Mouse (Mus musculus) embryo, embryonic 9.5 days (tissue): Measurements from ENCODE around the gene C130032M10Rik.
"Not testable (repeated sequence)": the region's sequence is repeated elsewhere in the genome, so short reads cannot be mapped to it uniquely, and the experiment has no call there.

ENCODE experiments used
- DNase-seq: peaks from one replicate; pipeline ENCODE4 v3.0.0-alpha.2; 2017; ENCODE audit errors: extremely low spot score

C130032M10Rik gene

DNA sequence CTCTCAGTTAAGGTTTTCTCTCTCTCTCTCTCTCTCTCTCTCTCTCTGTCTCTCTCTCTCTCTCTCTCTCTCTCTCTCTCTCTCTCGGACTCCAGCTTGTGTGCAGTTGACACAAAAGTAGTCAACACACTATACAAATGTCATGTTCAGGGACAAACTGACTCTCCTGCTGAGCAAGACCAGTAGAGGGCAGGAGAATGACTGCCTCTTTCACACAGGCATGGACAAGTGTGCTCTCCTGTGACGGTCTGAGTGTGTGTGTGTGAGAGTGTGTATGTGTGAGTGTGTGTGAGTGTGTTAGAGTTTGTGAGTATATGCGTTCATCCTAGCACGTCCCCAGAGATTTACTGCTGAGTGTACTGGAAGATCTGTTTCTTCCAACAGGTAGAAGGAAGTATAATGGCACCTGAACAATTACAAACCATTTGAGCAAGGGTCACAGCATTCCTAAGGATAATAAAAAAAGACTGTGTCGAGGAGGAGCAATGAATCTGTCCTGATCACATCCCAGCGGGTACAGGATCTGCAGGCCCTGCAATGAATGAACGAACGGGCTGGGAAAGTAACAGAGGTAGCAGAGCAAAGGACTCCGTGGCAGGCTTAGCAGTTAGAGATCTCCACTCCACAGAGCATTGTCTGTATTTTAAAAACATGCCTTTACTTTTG, 3.4 kb downstream of the C130032M10Rik start:
- DNase-seq = no peak

- DNase-seq = not testable (repeated sequence)
Measured at GRCm38 (mm10) chr9:114520529-114520928, 5.0 kb downstream of the C130032M10Rik start.

DNA sequence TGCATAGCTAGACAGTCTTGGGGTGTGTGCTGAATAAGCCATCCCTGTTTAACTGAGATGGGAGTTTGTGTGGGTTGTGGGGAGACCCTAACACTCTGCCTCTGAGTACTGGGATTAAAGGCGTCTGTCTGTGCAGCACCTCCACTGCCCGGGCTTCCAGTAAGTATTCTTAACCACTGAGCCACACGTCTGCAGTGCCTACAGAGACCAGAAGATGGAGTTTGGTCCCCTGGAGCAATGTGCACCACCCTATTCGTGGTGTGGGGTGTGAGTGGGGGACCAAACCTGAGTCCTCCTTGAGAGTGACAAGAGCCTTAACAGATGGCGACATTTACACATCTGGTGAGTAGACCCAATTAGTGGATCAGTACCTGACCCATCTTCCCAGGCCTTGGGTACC, 6.5 kb downstream of the C130032M10Rik start:
- no peak for DNase-seq

DNA sequence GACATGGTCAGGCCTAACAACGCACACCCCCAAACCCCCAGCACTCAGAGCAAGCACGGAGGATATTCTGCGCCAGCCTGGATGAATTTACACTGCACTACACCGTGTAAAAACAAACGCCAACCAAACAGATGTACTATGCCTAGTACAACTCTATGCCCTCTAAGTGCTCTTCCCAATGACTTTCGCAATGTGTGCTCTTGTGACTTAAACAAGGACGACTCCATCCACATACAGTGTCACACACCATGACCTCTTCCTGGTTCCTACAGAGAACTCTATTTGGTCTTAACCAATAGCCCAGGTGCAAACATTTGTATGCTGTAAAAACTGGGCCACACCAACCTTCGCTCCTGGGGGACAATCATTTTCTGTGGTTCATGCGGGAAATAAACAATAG, 7.0 kb downstream of the C130032M10Rik start:
- DNase-seq = no peak

DNA sequence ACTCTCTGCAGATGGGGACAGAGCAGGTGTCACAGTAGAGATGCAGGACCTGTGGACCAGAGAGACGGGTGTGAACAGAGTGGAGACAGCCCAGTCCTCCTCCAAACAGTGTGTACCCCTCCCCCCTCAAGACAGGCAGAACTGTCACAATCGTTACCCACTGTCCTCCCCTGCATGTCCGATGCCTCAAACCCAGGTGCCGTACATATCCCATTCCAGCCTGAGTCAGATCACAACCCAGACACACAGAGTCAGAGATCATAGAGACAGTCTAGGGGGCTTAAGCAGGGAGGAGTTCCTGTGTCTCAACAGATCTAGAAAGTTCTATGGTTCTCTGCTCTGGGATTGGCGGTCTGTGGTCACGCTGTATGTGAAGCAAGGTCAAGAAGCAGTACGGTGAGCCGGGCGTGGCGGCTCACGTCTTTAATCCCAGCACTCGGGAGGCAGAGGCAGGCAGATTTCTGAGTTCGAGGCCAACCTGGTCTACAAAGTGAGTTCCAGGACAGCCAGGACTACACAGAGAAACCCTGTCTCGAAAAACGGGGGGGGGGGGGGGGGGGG, 9.7 kb downstream of the C130032M10Rik start:
- DNase-seq = no peak

DNA sequence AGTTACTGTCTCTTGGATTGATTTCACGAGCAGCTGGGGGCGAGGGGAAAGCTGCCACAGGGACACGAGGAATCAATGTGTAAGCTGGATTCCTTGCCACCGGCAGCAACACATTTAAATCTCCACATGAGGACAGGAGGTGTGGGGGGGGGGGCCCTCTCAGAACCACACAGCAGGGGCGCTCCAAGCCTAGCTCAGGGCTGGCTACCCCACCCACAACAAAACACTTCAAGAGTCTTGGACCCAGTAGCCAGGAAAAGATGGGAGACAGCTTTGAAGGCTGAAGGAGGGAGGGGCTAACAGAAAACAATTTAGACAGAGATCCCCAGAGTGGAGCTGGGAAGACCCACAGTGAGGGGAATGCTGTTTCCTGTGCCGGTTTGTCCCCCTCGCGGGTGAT, 10.4 kb downstream of the C130032M10Rik start:
- no peak for DNase-seq

DNA sequence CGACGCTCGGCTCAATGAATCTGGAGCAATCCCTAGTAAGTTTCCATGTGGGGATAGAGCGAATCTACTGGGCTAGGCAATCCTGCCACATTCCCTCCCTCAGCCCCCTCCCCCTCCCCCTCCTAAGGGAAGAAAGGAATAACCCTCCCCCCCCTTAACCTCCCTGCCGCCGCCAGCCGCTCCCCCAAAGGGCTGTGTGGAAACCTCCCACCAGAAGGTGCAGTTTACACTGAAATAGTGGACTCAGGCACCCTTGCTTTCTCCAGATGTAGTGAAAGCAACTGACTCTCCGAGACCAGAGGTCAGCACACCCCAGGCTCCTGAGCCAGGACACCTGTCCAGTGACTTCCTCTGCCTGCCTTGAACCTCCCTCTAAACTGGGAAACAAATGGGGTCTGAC, 11.1 kb downstream of the C130032M10Rik start:
- peak; percentile 75 for DNase-seq

- peak; percentile 87 for DNase-seq
Measured at GRCm38 (mm10) chr9:114527085-114527484, 11.6 kb downstream of the C130032M10Rik start.

GRCm38 (mm10) chr9:114527992-114528679, 12.6 kb downstream of the C130032M10Rik start:
- peak; percentile 95 for DNase-seq

DNA sequence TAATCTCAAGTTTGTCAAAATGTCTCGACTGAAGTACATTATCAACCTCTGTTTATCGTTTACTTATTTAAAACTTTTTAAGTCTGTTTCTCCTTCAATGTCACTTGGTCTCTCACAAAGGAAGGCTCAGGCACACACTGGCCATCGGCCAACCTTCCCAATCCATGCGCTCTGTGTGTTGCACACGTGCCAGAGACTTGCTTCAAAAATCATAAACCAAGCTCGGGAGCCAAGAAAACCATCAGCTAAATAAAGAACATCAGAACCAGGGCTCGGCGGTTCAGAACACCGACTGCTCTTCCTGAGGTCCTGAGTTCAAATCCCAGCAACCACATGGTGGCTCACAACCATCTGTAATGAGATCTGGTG, 13.2 kb downstream of the C130032M10Rik start:
- no peak for DNase-seq

- no peak for DNase-seq
Measured at GRCm38 (mm10) chr9:114531276-114531675, 15.8 kb downstream of the C130032M10Rik start.

GRCm38 (mm10) chr9:114533848-114534247, 18.4 kb downstream of the C130032M10Rik start:
- no peak for DNase-seq

- no peak for DNase-seq
Measured at GRCm38 (mm10) chr9:114534747-114535517, 19.4 kb downstream of the C130032M10Rik start.

- DNase-seq = peak; percentile 78
Measured at GRCm38 (mm10) chr9:114536628-114537027, 21.1 kb downstream of the C130032M10Rik start.

GRCm38 (mm10) chr9:114538996-114539563, 23.6 kb downstream of the C130032M10Rik start:
- no peak for DNase-seq

- DNase-seq = no peak
Measured at GRCm38 (mm10) chr9:114541279-114541741, 25.8 kb downstream of the C130032M10Rik start.

- no peak for DNase-seq
Measured at GRCm38 (mm10) chr9:114543882-114544753, 28.6 kb downstream of the C130032M10Rik start.

GRCm38 (mm10) chr9:114544754-114545393, 29.4 kb downstream of the C130032M10Rik start:
- DNase-seq = no peak

DNA sequence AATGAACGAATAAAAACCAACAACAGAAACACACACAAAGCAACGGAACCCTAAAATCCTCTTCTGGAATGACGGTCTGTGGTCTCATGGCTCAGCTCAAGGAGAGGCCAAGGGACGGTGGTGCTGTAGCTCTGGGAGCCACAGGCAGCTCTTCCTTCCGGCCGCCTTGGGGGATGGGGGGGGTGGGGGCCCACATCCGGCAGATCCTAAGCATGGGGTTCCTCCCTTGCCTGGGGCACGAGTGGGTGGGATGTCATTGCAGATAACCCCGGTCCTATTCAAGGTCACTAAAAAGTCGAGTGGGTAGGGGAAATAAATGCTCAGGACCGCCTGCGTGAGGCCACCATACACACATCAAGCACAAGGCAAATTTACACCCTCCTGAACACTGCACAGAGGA, 31.3 kb downstream of the C130032M10Rik start:
- DNase-seq = no peak

DNA sequence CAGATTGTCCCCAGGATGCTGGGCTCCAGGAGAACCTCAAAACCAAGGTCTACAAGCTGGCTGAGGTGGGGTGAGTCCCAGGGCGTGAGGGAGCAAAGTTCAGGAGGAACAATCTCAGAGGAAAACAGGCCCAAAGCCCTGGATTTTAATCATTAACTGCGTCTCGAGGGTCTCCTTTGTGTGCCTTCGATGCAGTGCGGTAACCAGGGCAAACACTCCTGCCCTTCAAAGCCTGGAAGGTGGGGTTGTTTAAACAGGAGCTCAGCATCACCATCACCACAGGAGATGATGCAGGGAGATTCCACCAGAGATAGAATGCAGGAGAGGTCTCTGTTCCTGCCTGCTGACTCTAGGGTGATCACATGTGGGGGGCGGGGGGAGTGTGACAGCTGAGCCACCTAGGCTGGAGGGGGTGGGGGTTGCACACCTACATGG, 32.2 kb downstream of the C130032M10Rik start:
- no peak for DNase-seq
